Mouse (Mus musculus) heart, embryonic 11.5 days (tissue): Measurements from ENCODE around the gene Kpna3. TPM values are rescaled to one million over a fixed set of nuclear protein-coding genes. Genes with fewer than 3 reads are reported as not detected.

Experiments
- ATAC-seq: fragments of 200-750 bp; cut with Nextera tagmentation; replicated peaks from 2 replicates; pipeline ENCODE4 v1.8.0; 2017; ENCODE audit warnings: moderate library complexity; ENCODE audit not compliant: insufficient number of reproducible peaks, low FRiP score, low TSS enrichment
- H3K27ac ChIP-seq: fragments of 300-500 bp; sonication (generic); 2 replicates; pipeline ENCODE4 v1.5.1; 2014; ENCODE audit warnings: mild to moderate bottlenecking, low read depth, low read length
- H3K27me3 ChIP-seq: fragments of 300-500 bp; sonication (generic); 2 replicates; pipeline ENCODE4 v1.6.1; 2014; ENCODE audit warnings: mild to moderate bottlenecking, low read length, mixed read lengths; ENCODE audit not compliant: control insufficient read depth, insufficient read depth
- H3K36me3 ChIP-seq: fragments of 300-500 bp; sonication (generic); 2 replicates; pipeline ENCODE4 v1.6.1; 2014; ENCODE audit warnings: mild to moderate bottlenecking, low read length, moderate library complexity, mixed read lengths; ENCODE audit not compliant: control insufficient read depth, insufficient read depth
- H3K4me1 ChIP-seq: fragments of 300-500 bp; sonication (generic); 2 replicates; pipeline ENCODE4 v1.6.1; 2014; ENCODE audit warnings: low read length; ENCODE audit not compliant: control insufficient read depth, insufficient read depth
- H3K4me2 ChIP-seq: fragments of 300-500 bp; sonication (generic); 2 replicates; pipeline ENCODE4 v1.6.1; 2014; ENCODE audit warnings: mild to moderate bottlenecking, moderate library complexity
- H3K4me3 ChIP-seq: fragments of 300-500 bp; sonication (generic); 2 replicates; pipeline ENCODE4 v1.5.1; 2014; ENCODE audit warnings: low read depth, low read length
- H3K9ac ChIP-seq: fragments of 300-500 bp; sonication (generic); 2 replicates; pipeline ENCODE4 v1.6.1; 2014; ENCODE audit warnings: mild to moderate bottlenecking, low read depth, low read length, moderate library complexity
- H3K9me3 ChIP-seq: fragments of 300-500 bp; sonication (generic); replicated peaks from 2 replicates; pipeline ENCODE4 v1.6.1; 2016; ENCODE audit warnings: low read length; ENCODE audit not compliant: control insufficient read depth
- WGBS: fragments of 180-500 bp; shearing (Covaris S2); extraction: QIAGEN DNeasy Blood & Tissue Kit; methylation state at CpG from one replicate; pipeline ENCODE4 v1.1.7; 2014; ENCODE audit not compliant: insufficient replicate concordance; 5-methylcytosine and 5-hydroxymethylcytosine counted together
- polyA plus RNA-seq: library from polyadenylated mRNA; unstranded; fragments of >200 nt; fragmentation: Nextera tagmentation; extraction: Ambion mirVana; gene quantifications from 2 replicates; pipeline ENCODE4 v1.2.1, GENCODE M21; 2014

Gene Kpna3
- polyA plus RNA-seq, 1 experiment from 2014 or later, result 43.7 TPM

GRCm38 (mm10) chr14:61321200-61321599 lies 118.5 kb downstream of the Kpna3 start:
- Histone ChIP-seq H3K4me3 (no peak overlapping the region), H3K27me3 (no peaks in the 10 kb centered on the region), H3K36me3 (no peaks in the 10 kb centered on the region), H3K9ac (no peak overlapping the region), H3K4me2 (no peak overlapping the region), H3K4me1 (no peaks in the 10 kb centered on the region), H3K27ac (no peak overlapping the region), H3K9me3 (no peaks in the 10 kb centered on the region; the same call in 1 of the 2 replicates)
- no peak for ATAC-seq
- 72% methylated on average over 4 of the region's 4 CpGs for whole genome bisulfite sequencing

DNA sequence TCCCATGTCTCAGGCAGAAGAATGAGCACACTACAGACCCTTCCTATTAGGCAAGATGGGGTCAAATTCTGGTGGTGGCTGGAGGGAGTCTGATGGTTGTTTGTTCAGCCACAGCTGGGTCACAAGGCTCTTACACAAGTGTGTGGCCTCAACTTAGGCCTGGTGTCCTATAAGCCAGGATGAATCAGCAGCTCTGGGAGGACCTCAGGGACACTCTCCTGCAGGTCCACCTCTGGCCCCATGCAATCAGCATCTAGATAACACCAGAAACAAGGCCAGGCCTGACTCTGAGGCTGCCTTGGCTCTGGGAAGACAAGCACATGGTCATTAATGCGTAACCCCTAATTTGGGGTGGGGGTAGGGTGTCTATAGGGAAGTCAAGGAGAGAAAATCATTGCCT lies 118.9 kb downstream of the Kpna3 start:
- Histone ChIP-seq H3K4me2 (no peak overlapping the region), H3K4me3 (no peak overlapping the region), H3K4me1 (no peaks in the 10 kb centered on the region), H3K9ac (no peak overlapping the region), H3K9me3 (no peaks in the 10 kb centered on the region; the same call in 1 of the 2 replicates), H3K27me3 (no peaks in the 10 kb centered on the region), H3K27ac (no peak overlapping the region), H3K36me3 (no peaks in the 10 kb centered on the region)
- no peak for ATAC-seq
- 84% methylated on average over 1 of the region's 1 CpGs for WGBS

DNA sequence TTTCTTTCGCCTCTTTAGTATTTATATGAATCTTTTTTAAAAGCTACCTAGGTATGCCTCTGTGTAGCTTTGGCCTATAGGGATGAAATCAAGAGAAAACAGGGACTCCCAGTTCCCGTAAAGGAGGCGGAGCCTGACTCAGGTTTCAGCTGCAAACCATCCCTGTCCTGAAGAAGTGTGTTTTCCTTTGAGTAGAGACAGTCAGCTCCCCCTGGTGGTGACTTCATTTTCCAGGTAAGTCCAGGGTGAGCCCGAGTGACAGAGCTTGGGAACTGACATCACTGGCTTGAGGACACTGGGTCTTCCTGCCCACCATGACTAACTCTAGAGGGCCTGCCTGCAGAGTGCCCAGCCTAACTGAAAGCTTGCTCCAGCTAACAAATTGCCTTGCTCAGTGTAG lies 122.8 kb downstream of the Kpna3 start:
- no peak for ATAC-seq
- 26% methylated on average over 4 of the region's 4 CpGs for WGBS
- no peaks in the 10 kb centered on the region for H3K27me3 ChIP-seq
- H3K27ac ChIP-seq, result no peak overlapping the region
- H3K4me1 ChIP-seq, result no peaks in the 10 kb centered on the region
- no peak overlapping the region for H3K4me3 ChIP-seq
- no peak overlapping the region for H3K4me2 ChIP-seq
- no peaks in the 10 kb centered on the region for H3K36me3 ChIP-seq
- H3K9me3 ChIP-seq, result no peaks in the 10 kb centered on the region
- H3K9ac ChIP-seq, result no peak overlapping the region

Other genes with a start within 250 kb of the Kpna3 start
- 2.6 and 2.9 TPM in 2 replicates for gene Sgcg, start 181.4 kb downstream of the Kpna3 start, polyA plus RNA-seq
- gene Arl11, start 130.1 kb downstream of the Kpna3 start, polyA plus RNA-seq, result 0.14 and 0.73 TPM in 2 replicates
- 6.4 and 7.5 TPM in 2 replicates for gene Ebpl, start 79.4 kb downstream of the Kpna3 start, polyA plus RNA-seq
- gene Spryd7, start 117.0 kb upstream of the Kpna3 start, polyA plus RNA-seq, result 24.9 and 29.4 TPM in 2 replicates
- gene Trim13, start 158.4 kb upstream of the Kpna3 start, polyA plus RNA-seq, result 14.3 and 16.1 TPM in 2 replicates
- 0.44 and 0.64 TPM in 2 replicates for gene Kcnrg, start 167.6 kb upstream of the Kpna3 start, polyA plus RNA-seq